In the genomic region with DNA sequence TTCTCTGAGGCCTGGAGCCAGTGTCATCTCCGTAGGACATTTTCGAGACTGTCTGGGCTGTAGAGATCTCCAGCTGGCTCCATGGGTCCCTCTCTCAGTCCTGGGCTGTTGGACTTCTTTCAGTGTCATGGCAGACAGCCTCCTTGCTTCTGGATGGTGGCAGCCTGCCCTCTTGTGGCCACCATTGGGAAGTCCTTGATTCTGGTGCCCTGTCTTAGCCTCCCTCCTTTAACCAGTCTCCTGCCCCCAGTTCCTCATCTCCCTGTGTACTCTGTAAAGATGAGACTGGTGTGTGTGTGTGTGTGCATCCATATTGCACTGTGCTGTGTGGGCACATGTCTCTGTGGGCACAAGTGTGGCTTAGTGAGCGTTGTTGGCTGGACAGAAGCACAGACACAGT, we compare ENCODE assay signal across 9 mouse cellular contexts. TPM values are rescaled to one million over a fixed set of nuclear protein-coding genes. Genes with fewer than 3 reads are reported as not detected.
DNase-seq lines count a peak whose midpoint lies in the region; ATAC-seq and TF ChIP-seq lines count a peak whose summit lies in the region.
"Had no signal": no experiment of that assay in that cellular context is flagged by ENCODE, and none has a peak within 500 bp of the region (broad histone marks: within the 10 kb centered on the region; RNA-seq: fewer than 3 reads in every experiment).

No protein-coding gene starts in this region.

- no peak overlapping the region for H3K4me3 ChIP-seq in testis, adult 2 months (ENCODE audit: control insufficient read depth, low read depth, low read length)
- no peak overlapping the region for H3K4me3 ChIP-seq in forebrain, embryonic 13.5 days
- no peak overlapping the region for H3K4me3 ChIP-seq in kidney, postnatal 0 days (replicated peaks; ENCODE audit: low read depth, low read length)
- H3K4me3 ChIP-seq in lung, postnatal 0 days (ENCODE audit: low read depth, low read length) = no peak overlapping the region
- H3K4me3 ChIP-seq: megakaryocyte, embryonic 14.5 days had no signal

- TF ChIP-seq CTCF in testis, adult 2 months (IDR thresholded peaks at IDR 0.05; ENCODE audit: control insufficient read depth, insufficient read depth, insufficient replicate concordance, low read depth, low read length) = peak; percentile 69; the same call in 1 of the 2 replicates
- peak; percentile 87 for TF ChIP-seq CTCF in brain, embryonic 14.5 days (IDR thresholded peaks at IDR 0.05; ENCODE audit: borderline replicate concordance, extremely low read depth, insufficient read depth, insufficient read length)
- peak; percentile 77 for TF ChIP-seq CTCF in kidney, postnatal 0 days (IDR thresholded peaks at IDR 0.05; ENCODE audit: low read depth)
- TF ChIP-seq CTCF in lung, postnatal 0 days (IDR thresholded peaks at IDR 0.05) = peak; percentile 71

- DNase-seq in testis, postnatal 14 days (ENCODE audit: low spot score) = no peak
- peak; percentile 72 for DNase-seq in brain, embryonic 14.5 days (ENCODE audit: low read depth)
- DNase-seq in kidney, postnatal 0 days (ENCODE audit: low spot score) = peak; percentile 59
- peak; percentile 17 for DNase-seq in lung, postnatal 0 days (ENCODE audit: low spot score)
- DNase-seq in right cerebral cortex, adult 2 months (ENCODE audit: low spot score in 2 of 2) = peak; percentile 66 to 68
- no peak for DNase-seq in ovary, postnatal 14 days (ENCODE audit: low spot score)

- WGBS in forebrain, embryonic 13.5 days = 84% methylated on average over 3 of the region's 3 CpGs
- WGBS in kidney, postnatal 0 days = 76% methylated on average over 3 of the region's 3 CpGs
- WGBS in lung, postnatal 0 days = 52% methylated on average over 3 of the region's 3 CpGs

- no peaks in the 10 kb centered on the region for H3K9me3 ChIP-seq in forebrain, embryonic 13.5 days (replicated peaks)
- no peaks in the 10 kb centered on the region for H3K9me3 ChIP-seq in kidney, postnatal 0 days (replicated peaks; ENCODE audit: low read length)
- no peaks in the 10 kb centered on the region for H3K9me3 ChIP-seq in lung, postnatal 0 days (ENCODE audit: low read length)
- H3K9me3 ChIP-seq: megakaryocyte, embryonic 14.5 days had no signal

- ATAC-seq in forebrain, embryonic 13.5 days = peak; percentile 20
- no peak for ATAC-seq in kidney, postnatal 0 days (replicated peaks; ENCODE audit: low FRiP score, low read depth)
- no peak for ATAC-seq in lung, postnatal 0 days

- H3K27me3 ChIP-seq in testis, adult 2 months (ENCODE audit: control insufficient read depth, insufficient read depth, low read length) = no peaks in the 10 kb centered on the region
- no peaks in the 10 kb centered on the region for H3K27me3 ChIP-seq in forebrain, embryonic 13.5 days
- H3K27me3 ChIP-seq in kidney, postnatal 0 days (ENCODE audit: insufficient read depth, low read length) = no peaks in the 10 kb centered on the region
- no peaks in the 10 kb centered on the region for H3K27me3 ChIP-seq in lung, postnatal 0 days (replicated peaks; ENCODE audit: insufficient read depth, low read length)
- H3K27me3 ChIP-seq: megakaryocyte, embryonic 14.5 days had no signal

- TF ChIP-seq EP300 in lung, postnatal 0 days (IDR thresholded peaks at IDR 0.05) = no peak

- H3K27ac ChIP-seq in testis, adult 2 months (ENCODE audit: control insufficient read depth, insufficient read depth, low read depth, low read length) = no peak overlapping the region
- H3K27ac ChIP-seq in forebrain, embryonic 13.5 days = no peak overlapping the region
- no peak overlapping the region for H3K27ac ChIP-seq in kidney, postnatal 0 days
- H3K27ac ChIP-seq in lung, postnatal 0 days (ENCODE audit: low read length) = no peak overlapping the region

- H3K4me2 ChIP-seq in forebrain, embryonic 13.5 days = no peak overlapping the region
- H3K4me2 ChIP-seq in kidney, postnatal 0 days (ENCODE audit: low read length) = no peak overlapping the region
- H3K4me2 ChIP-seq in lung, postnatal 0 days (replicated peaks; ENCODE audit: low read depth, low read length) = no peak overlapping the region

- H3K4me1 ChIP-seq in testis, adult 2 months (ENCODE audit: control insufficient read depth, insufficient read depth, low read length) = no peaks in the 10 kb centered on the region
- no peaks in the 10 kb centered on the region for H3K4me1 ChIP-seq in forebrain, embryonic 13.5 days
- no peaks in the 10 kb centered on the region for H3K4me1 ChIP-seq in kidney, postnatal 0 days (replicated peaks; ENCODE audit: insufficient read depth, low read length)
- no peaks in the 10 kb centered on the region for H3K4me1 ChIP-seq in lung, postnatal 0 days (ENCODE audit: insufficient read depth, low read depth, low read length)
- H3K4me1 ChIP-seq: megakaryocyte, embryonic 14.5 days had no signal

- no peaks in the 10 kb centered on the region for H3K36me3 ChIP-seq in testis, adult 2 months (ENCODE audit: control insufficient read depth, insufficient read depth, low read length)
- H3K36me3 ChIP-seq in forebrain, embryonic 13.5 days (ENCODE audit: poor library complexity, severe bottlenecking) = peaks cover 88% of the 10 kb centered on the region
- no peaks in the 10 kb centered on the region for H3K36me3 ChIP-seq in kidney, postnatal 0 days (ENCODE audit: insufficient read depth, low read length)
- H3K36me3 ChIP-seq in lung, postnatal 0 days (ENCODE audit: insufficient read depth, low read length) = no peaks in the 10 kb centered on the region

- H3K9ac ChIP-seq in forebrain, embryonic 13.5 days = no peak overlapping the region
- no peak overlapping the region for H3K9ac ChIP-seq in kidney, postnatal 0 days (ENCODE audit: low read depth, low read length)
- H3K9ac ChIP-seq in lung, postnatal 0 days (replicated peaks; ENCODE audit: low read depth) = no peak overlapping the region

- TF ChIP-seq POLR2A in testis, adult 2 months (IDR thresholded peaks at IDR 0.05; ENCODE audit: control insufficient read depth, low read depth, low read length) = no peak
- no peak for TF ChIP-seq POLR2A in brain, embryonic 14.5 days (IDR thresholded peaks at IDR 0.05; ENCODE audit: borderline replicate concordance, extremely low read depth, insufficient read depth, insufficient read length, poor library complexity, severe bottlenecking)

RNA-seq across cellular contexts. Expression of gene Crmp1, which starts 46.6 kb away (rescaled TPM):
- 8.0 and 10.9 TPM in 2 replicates for polyA plus RNA-seq in testis, adult 2 months (2012; rRNA removed)
- 866 and 1,134 TPM in 2 replicates for polyA plus RNA-seq in brain, embryonic 14.5 days (2012; rRNA removed)
- polyA plus RNA-seq in forebrain, embryonic 13.5 days (2015; fragmentation: Nextera tagmentation; extraction: Ambion mirVana) = 474 and 511 TPM in 2 replicates
- polyA plus RNA-seq in kidney, postnatal 0 days (2015; fragmentation: Nextera tagmentation; extraction: Ambion mirVana) = 2.6 and 2.8 TPM in 2 replicates
- 1.2 and 1.4 TPM in 2 replicates for polyA plus RNA-seq in lung, postnatal 0 days (2015; fragmentation: Nextera tagmentation; extraction: Ambion mirVana)

RNA-seq across cellular contexts. Expression of gene Evc, which starts 48.3 kb away (rescaled TPM):
- polyA plus RNA-seq in testis, adult 2 months (2012; rRNA removed) = 0.46 and 0.88 TPM in 2 replicates
- polyA plus RNA-seq in brain, embryonic 14.5 days (2012; rRNA removed) = 12.4 and 16.2 TPM in 2 replicates
- polyA plus RNA-seq in forebrain, embryonic 13.5 days (2015; fragmentation: Nextera tagmentation; extraction: Ambion mirVana) = 10.4 and 13.1 TPM in 2 replicates
- polyA plus RNA-seq in kidney, postnatal 0 days (2015; fragmentation: Nextera tagmentation; extraction: Ambion mirVana) = 13.8 and 15.9 TPM in 2 replicates
- 2.2 and 3.2 TPM in 2 replicates for polyA plus RNA-seq in lung, postnatal 0 days (2015; fragmentation: Nextera tagmentation; extraction: Ambion mirVana)

RNA-seq across cellular contexts. Expression of gene Evc2, which starts 49.9 kb away (rescaled TPM):
- 1.7 and 1.8 TPM in 2 replicates for polyA plus RNA-seq in testis, adult 2 months (2012; rRNA removed)
- 8.8 and 13.5 TPM in 2 replicates for polyA plus RNA-seq in brain, embryonic 14.5 days (2012; rRNA removed)
- polyA plus RNA-seq in forebrain, embryonic 13.5 days (2015; fragmentation: Nextera tagmentation; extraction: Ambion mirVana) = 7.5 and 8.3 TPM in 2 replicates
- 16.3 and 17.7 TPM in 2 replicates for polyA plus RNA-seq in kidney, postnatal 0 days (2015; fragmentation: Nextera tagmentation; extraction: Ambion mirVana)
- polyA plus RNA-seq in lung, postnatal 0 days (2015; fragmentation: Nextera tagmentation; extraction: Ambion mirVana) = 4.7 and 4.9 TPM in 2 replicates

Comparison
In these comparisons a context has a peak if more than half of its experiments do, and no peak if none do; other contexts are left out.
1. DNase-seq: peak in brain, embryonic 14.5 days (single experiment), kidney, postnatal 0 days (single experiment), lung, postnatal 0 days (single experiment) and right cerebral cortex, adult 2 months (2 of 2); none in testis, postnatal 14 days (single experiment) and ovary, postnatal 14 days (single experiment).
2. RNA of gene Crmp1, which starts 46.6 kb away (polyA plus RNA-seq): 866 to 1,134 TPM in brain, embryonic 14.5 days and 474 to 511 TPM in forebrain, embryonic 13.5 days; 8.0 to 10.9 TPM in testis, adult 2 months, 2.6 to 2.8 TPM in kidney, postnatal 0 days and 1.2 to 1.4 TPM in lung, postnatal 0 days; every median in the first group is over 10 times any median in the second.
3. Peak in every context shown above with its lines, with median percentiles within 50 percentile points of each other: CTCF ChIP-seq.